Mouse (Mus musculus): ENCODE results near the gene L3mbtl4. TPM values are rescaled to one million over a fixed set of nuclear protein-coding genes. Genes with fewer than 3 reads are reported as not detected.
"Not testable (repeated sequence)": the region's sequence is repeated elsewhere in the genome, so short reads cannot be mapped to it uniquely, and the experiment has no call there.

The L3mbtl4 gene
- polyA plus RNA-seq, 1 experiment from 2014 or later = 0.13 TPM

DNA sequence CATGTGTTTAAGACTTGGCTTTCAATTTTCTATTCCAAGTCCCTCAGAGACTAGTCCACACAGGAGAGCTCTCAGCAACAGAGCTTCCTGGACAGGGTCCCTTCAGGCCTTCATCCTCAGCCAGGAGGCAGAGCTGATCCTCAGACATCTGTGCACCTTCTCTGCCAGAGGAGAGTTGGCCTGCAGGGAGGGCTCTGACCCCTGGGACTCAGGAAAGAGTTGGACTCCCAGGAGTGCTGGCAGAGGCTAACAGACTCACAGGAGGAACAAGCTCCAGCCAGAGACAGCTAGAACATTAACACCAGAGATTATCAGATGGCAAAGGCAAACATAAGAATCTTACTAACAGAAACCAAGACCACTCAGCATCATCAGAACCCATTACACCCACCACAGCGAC, 133.5 kb downstream of the L3mbtl4 start:
- 67% methylated on average over 1 of the region's 1 CpGs for WGBS
- not testable (repeated sequence) for H3K27me3 ChIP-seq; H3K9me3 ChIP-seq; H3K9ac ChIP-seq; H3K4me1 ChIP-seq; H3K4me3 ChIP-seq; H3K4me2 ChIP-seq (replicated peaks); H3K27ac ChIP-seq; ATAC-seq (ENCODE audit: low FRiP score, low read depth); H3K36me3 ChIP-seq

DNA sequence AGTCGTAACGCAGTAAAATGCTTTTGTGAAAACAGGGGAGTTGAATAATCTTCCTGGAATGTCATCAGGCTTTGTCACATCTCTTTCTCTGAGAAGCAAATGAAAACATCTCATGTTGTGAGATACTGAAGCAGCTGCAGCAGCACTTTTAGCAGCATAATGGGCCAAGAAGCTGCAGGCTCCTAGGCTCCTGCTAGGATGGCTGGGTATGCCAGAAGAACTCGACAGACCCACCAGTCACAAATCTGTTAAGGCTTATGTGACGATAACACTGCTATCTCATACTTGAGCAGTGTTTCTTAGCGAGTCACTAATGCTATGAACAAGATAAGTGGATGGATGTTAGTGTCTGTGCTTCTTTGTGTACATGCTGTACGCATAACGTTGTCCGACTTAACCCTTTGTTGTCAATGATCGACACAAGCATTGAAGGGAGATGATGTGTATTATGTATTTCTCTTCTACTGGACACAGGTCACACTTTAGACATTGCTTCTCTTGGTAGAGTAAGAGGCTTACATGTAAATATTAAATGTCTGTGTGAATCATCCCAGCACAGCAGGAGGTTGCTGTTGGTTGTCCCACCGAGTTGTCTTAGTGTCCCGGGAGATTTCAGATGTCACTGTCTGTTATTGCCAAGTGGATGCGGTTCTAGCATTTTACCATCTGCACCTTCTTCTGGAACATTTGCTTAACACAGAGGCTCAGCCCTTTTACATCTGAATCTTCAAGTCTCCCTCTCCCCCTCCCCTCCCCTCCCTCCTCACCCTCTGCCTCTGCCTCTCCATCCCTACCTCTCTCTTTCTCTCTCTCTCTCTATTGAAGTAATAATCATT, 149.3 kb downstream of the L3mbtl4 start:
- no peaks in the 10 kb centered on the region for H3K9me3 ChIP-seq
- ATAC-seq (ENCODE audit: low FRiP score, low read depth) = no peak
- WGBS = 73% methylated on average over 12 of the region's 12 CpGs
- H3K9ac ChIP-seq = no peak overlapping the region
- H3K36me3 ChIP-seq = no peaks in the 10 kb centered on the region
- H3K4me3 ChIP-seq = no peak overlapping the region
- H3K27me3 ChIP-seq = no peaks in the 10 kb centered on the region
- H3K4me2 ChIP-seq (replicated peaks) = no peak overlapping the region
- no peak overlapping the region for H3K27ac ChIP-seq
- H3K4me1 ChIP-seq = no peaks in the 10 kb centered on the region

DNA sequence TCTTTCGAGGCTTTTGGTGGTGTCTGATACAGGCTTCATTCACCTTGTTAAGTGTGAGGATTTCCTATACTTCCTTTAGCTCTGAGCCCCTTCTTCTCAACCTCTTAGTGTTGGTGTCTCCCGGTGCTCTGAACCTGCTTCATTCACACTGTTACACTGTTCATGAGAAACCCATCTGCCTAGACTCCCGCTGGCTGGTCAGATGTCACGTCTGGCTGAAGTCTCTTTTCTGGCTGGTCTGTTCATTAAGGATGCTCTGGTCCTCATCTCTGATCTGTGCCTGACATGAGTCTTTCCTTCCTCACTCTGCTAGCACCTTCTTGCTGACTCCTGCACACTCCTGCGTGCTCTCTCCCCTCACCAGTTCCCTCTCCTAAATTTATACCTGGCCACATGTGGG, 160.0 kb downstream of the L3mbtl4 start:
- ATAC-seq (ENCODE audit: low FRiP score, low read depth) = no peak
- no peaks in the 10 kb centered on the region for H3K4me1 ChIP-seq
- no peaks in the 10 kb centered on the region for H3K27me3 ChIP-seq
- no peaks in the 10 kb centered on the region for H3K36me3 ChIP-seq
- H3K9ac ChIP-seq = no peak overlapping the region
- no peak overlapping the region for H3K27ac ChIP-seq
- H3K4me3 ChIP-seq = no peak overlapping the region
- H3K4me2 ChIP-seq (replicated peaks) = no peak overlapping the region
- WGBS = 76% methylated on average over 5 of the region's 5 CpGs
- no peaks in the 10 kb centered on the region for H3K9me3 ChIP-seq

DNA sequence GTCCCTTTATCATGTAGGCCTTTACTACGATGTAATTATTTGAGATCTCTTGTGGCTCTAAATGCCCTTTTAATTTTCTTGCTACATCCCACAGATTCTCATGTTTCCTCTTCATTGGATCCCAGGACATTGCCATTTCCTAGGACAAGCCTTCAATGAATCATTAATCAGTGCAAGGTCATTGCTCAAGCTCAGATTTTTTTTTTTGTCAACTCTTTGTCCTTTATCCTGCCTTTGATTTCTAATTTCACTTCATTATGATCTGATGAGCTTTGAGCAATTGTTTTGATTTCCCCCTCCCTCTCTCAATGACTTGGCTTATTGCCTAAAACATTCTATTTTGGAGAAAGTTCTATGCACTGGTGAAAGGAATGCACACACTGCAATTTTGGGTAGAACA, 177.3 kb downstream of the L3mbtl4 start:
- 81% methylated on average over 1 of the region's 1 CpGs for WGBS
- Histone ChIP-seq H3K36me3 (no peaks in the 10 kb centered on the region), H3K27me3 (no peaks in the 10 kb centered on the region), H3K27ac (no peak overlapping the region), H3K4me2 (replicated peaks) (no peak overlapping the region), H3K9me3 (0 out of 2 replicates have a peak, but pooled peaks cover 4% of the 10 kb centered on the region), H3K4me3 (no peak overlapping the region), H3K9ac (no peak overlapping the region), H3K4me1 (no peaks in the 10 kb centered on the region)
- ATAC-seq (ENCODE audit: low FRiP score, low read depth) = no peak

DNA sequence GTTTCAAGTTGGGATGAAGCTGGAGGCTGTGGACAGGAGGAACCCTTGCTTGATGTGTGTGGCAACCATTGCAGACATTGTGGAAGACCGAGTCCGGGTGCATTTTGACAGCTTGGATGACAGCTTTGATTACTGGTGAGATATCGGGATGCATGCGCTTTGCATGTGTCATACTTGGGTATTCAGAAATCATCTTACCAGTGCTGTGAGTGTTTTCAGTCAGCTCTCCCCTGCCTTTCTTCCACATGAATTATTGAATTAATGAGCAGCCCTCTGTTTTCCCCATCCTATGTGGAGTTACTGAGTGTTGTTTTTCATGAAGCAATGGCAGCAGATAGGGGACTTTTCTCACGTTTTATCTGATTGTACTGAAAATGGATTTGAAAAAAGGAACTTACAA, 187.9 kb downstream of the L3mbtl4 start:
- H3K36me3 ChIP-seq = no peaks in the 10 kb centered on the region
- H3K27ac ChIP-seq = no peak overlapping the region
- no peaks in the 10 kb centered on the region for H3K9me3 ChIP-seq
- no peak overlapping the region for H3K9ac ChIP-seq
- no peaks in the 10 kb centered on the region for H3K27me3 ChIP-seq
- ATAC-seq (ENCODE audit: low FRiP score, low read depth) = no peak
- no peaks in the 10 kb centered on the region for H3K4me1 ChIP-seq
- H3K4me3 ChIP-seq = no peak overlapping the region
- H3K4me2 ChIP-seq (replicated peaks) = no peak overlapping the region
- WGBS = 88% methylated on average over 5 of the region's 5 CpGs

DNA sequence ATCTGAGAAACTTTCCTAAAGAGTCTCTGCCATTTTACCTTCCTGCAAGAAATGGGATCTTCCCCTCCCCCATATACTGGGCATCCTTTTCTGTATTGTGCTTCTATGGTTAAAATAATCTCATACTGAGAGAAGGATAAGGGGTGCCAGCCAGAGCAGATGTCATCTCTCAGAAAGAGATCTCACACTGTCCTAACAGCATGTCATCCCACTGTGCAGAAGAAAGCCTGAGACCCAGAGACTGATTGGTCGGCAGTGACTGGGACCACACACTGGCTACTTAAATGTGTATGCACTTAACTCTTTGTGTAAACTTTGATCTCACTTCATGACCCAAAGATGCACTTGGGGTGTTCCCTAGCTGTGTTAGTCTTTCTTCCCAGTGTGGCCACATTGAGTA, 193.7 kb downstream of the L3mbtl4 start:
- Histone ChIP-seq H3K4me3 (no peak overlapping the region), H3K27me3 (no peaks in the 10 kb centered on the region), H3K36me3 (no peaks in the 10 kb centered on the region), H3K9ac (no peak overlapping the region), H3K9me3 (no peaks in the 10 kb centered on the region), H3K27ac (no peak overlapping the region), H3K4me1 (no peaks in the 10 kb centered on the region), H3K4me2 (replicated peaks) (no peak overlapping the region)
- no peak for ATAC-seq (ENCODE audit: low FRiP score, low read depth)
- 43% methylated on average over 1 of the region's 1 CpGs for WGBS

DNA sequence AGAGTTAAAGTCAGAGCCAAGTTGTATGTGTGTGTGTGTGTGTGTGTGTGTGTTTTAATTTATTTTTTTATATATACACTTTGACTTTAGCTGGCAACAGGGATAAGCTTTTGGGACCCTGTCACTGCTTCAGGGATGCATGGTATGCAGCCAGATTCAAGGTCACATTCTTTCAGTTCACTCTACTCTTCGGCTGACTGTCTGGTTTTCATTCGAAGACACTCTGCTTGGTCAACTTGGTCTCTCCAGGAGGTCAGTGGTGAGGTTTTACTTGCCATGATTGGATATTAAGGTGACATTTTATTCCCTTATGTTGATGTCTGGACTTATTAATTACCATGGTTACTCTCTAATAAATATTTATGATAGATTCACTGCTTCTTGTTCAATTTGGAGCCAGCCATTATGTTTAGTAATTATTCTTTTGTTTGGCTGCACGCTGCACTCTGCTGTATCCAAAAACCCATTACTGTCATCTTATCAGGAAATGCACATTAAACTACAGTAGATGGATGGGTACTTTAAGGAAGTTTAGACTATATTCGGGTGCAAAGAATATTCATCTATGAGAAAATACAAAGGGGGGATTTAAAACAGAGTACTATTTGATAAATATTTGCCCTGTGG, 216.6 kb downstream of the L3mbtl4 start:
- Histone ChIP-seq H3K4me3 (no peak overlapping the region), H3K27me3 (no peaks in the 10 kb centered on the region), H3K27ac (no peak overlapping the region), H3K9me3 (no peaks in the 10 kb centered on the region), H3K9ac (no peak overlapping the region), H3K4me1 (0 out of 2 replicates have a peak, but pooled peaks cover 2% of the 10 kb centered on the region), H3K4me2 (replicated peaks) (no peak overlapping the region), H3K36me3 (no peaks in the 10 kb centered on the region)
- 78% methylated on average over 4 of the region's 4 CpGs for WGBS
- ATAC-seq (ENCODE audit: low FRiP score, low read depth) = no peak

DNA sequence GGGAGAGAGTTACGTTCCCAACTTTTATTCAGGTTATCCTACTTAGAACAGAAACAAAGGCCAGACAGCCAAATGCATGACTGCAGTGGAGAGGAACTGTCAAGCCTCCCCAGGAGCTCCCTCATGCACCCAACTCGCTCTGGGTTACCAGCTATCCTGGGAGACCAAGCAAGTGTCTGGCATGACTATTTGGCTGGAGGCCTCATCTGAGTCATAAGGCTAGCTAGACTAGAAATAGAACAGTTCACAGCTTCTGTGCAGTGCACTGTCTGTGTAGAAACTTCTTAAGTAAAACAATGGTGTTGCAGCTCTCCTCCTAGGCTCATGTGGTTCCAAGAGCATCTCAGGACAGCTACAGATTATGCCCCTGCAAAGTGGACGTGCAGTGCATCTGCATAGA, 218.6 kb downstream of the L3mbtl4 start:
- no peak for ATAC-seq (ENCODE audit: low FRiP score, low read depth)
- no peaks in the 10 kb centered on the region for H3K27me3 ChIP-seq
- no peaks in the 10 kb centered on the region for H3K4me1 ChIP-seq
- no peaks in the 10 kb centered on the region for H3K9me3 ChIP-seq
- H3K36me3 ChIP-seq = no peaks in the 10 kb centered on the region
- WGBS = 87% methylated on average over 3 of the region's 3 CpGs
- no peak overlapping the region for H3K4me3 ChIP-seq
- H3K4me2 ChIP-seq (replicated peaks) = no peak overlapping the region
- no peak overlapping the region for H3K27ac ChIP-seq
- H3K9ac ChIP-seq = no peak overlapping the region

DNA sequence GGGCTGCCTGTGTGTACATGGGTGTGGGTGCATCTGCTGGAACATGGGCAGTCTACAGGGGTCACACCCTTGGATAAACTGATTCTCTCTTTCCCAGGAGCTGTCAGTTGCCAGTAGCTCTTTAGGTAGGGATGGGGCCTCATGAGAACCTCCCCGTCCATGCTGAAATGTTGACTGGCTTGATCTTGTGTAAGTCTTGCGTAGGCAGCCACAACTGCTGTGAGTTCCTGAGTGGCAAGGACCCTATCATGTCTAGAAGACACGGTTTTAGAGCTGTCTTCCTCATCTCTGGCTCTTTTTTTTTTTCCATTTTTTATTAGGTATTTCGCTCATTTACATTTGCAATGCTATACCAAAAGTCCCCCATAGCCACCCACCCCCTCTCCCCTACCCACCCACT, 229.4 kb downstream of the L3mbtl4 start:
- not testable (repeated sequence) for H3K27ac ChIP-seq; H3K27me3 ChIP-seq; H3K4me1 ChIP-seq; ATAC-seq (ENCODE audit: low FRiP score, low read depth); H3K9ac ChIP-seq; H3K36me3 ChIP-seq; H3K4me3 ChIP-seq; H3K9me3 ChIP-seq; H3K4me2 ChIP-seq (replicated peaks)
- WGBS = 92% methylated on average over 2 of the region's 4 CpGs

DNA sequence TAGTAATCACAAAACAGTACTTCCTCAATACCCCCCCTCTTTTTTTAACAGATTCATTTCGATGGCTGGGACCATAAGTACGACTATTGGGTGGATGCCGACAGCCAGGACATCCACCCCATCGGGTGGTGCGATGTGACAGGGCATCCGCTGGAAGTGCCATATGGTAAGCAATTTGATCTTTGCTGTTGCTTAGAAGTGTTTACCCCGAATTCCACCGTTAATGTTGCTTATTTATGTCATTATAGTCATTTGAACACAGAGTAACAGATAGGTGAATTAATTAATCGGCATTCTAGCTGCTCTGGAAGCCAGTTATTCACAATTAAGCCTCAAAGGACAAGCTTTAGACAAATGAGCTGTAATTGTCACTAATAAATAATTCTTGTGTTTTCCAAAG, 286.1 kb downstream of the L3mbtl4 start:
- Histone ChIP-seq H3K9me3 (no peaks in the 10 kb centered on the region), H3K4me2 (replicated peaks) (no peak overlapping the region), H3K36me3 (no peaks in the 10 kb centered on the region), H3K9ac (no peak overlapping the region), H3K4me1 (no peaks in the 10 kb centered on the region), H3K4me3 (no peak overlapping the region), H3K27me3 (no peaks in the 10 kb centered on the region), H3K27ac (no peak overlapping the region)
- no peak for ATAC-seq (ENCODE audit: low FRiP score, low read depth)
- 75% methylated on average over 9 of the region's 9 CpGs for WGBS

DNA sequence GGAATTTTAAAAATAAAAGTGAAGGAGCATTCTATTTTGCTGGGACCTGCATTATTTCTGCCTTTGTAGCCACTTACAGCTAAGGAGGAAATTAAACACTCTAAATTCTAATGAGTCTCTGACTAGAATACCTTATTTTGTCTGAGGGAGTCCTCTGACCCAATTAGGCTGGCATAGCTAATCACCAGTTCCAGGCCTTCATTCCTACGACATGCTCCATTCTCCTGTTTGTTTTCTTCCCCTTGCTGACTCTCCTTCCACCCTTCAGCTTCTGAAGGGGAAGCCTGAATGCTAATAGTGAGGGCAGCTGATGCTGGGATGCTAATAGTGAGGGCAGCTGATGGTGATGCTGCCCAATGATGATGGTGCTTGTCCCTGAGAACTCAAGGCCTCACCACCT, 286.7 kb downstream of the L3mbtl4 start:
- no peaks in the 10 kb centered on the region for H3K4me1 ChIP-seq
- H3K27me3 ChIP-seq = no peaks in the 10 kb centered on the region
- no peaks in the 10 kb centered on the region for H3K9me3 ChIP-seq
- no peak overlapping the region for H3K4me2 ChIP-seq (replicated peaks)
- no peak overlapping the region for H3K9ac ChIP-seq
- ATAC-seq (ENCODE audit: low FRiP score, low read depth) = no peak
- no peaks in the 10 kb centered on the region for H3K36me3 ChIP-seq
- 37% methylated on average over 1 of the region's 1 CpGs for WGBS
- H3K4me3 ChIP-seq = no peak overlapping the region
- no peak overlapping the region for H3K27ac ChIP-seq

DNA sequence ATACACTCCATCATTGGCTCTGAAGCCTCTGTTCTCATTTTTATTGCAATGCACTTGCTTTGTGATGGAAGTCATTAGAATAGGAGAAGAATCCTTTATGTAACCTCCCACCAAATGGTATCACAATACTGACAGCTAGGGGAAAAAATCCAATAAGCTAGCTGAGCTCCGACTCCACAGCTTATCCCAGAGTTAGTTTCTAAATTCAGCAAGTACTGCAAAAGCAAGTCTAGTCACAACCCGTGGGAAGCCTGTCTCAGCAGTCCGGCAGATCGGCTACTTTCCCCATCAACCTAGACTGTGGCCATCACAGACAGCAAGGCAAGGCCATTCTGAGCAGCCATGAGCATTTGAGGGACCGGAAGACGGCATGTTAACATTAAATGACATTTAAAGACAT, 298.2 kb downstream of the L3mbtl4 start:
- H3K27ac ChIP-seq = no peak overlapping the region
- no peaks in the 10 kb centered on the region for H3K27me3 ChIP-seq
- WGBS = 90% methylated on average over 6 of the region's 6 CpGs
- H3K9ac ChIP-seq = no peak overlapping the region
- no peaks in the 10 kb centered on the region for H3K36me3 ChIP-seq
- H3K4me2 ChIP-seq (replicated peaks) = no peak overlapping the region
- H3K4me3 ChIP-seq = no peak overlapping the region
- H3K4me1 ChIP-seq = no peaks in the 10 kb centered on the region
- H3K9me3 ChIP-seq = no peaks in the 10 kb centered on the region
- no peak for ATAC-seq (ENCODE audit: low FRiP score, low read depth)

DNA sequence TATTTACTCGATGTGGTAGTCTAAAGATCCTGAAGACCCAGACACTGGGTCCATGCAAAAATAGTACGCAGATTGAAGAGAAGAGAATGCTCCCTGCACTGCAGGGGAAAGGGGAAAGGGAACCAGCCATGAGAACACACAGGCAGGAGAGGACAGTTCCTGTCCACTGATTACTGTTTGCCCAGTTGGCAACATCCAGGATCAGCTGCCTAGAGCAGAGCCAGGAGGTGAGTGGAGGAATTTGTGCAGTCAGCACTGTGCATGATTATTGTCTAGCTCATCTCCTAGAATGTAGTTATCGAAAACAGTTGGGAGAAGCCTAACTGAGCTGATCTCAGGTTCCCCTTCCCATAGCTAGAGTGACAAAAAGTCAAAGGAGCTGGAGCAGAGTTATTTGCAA, 311.6 kb downstream of the L3mbtl4 start:
- Histone ChIP-seq H3K27me3 (no peaks in the 10 kb centered on the region), H3K4me2 (replicated peaks) (no peak overlapping the region), H3K4me3 (no peak overlapping the region), H3K27ac (no peak overlapping the region), H3K9me3 (no peaks in the 10 kb centered on the region), H3K4me1 (no peaks in the 10 kb centered on the region), H3K36me3 (no peaks in the 10 kb centered on the region), H3K9ac (no peak overlapping the region)
- no peak for ATAC-seq (ENCODE audit: low FRiP score, low read depth)
- 90% methylated on average over 3 of the region's 3 CpGs for WGBS

All from limb, embryonic 13.5 days (tissue).